Mouse (Mus musculus): ENCODE data around the gene 1700017B05Rik. TPM values are rescaled to one million over a fixed set of nuclear protein-coding genes. Genes with fewer than 3 reads are reported as not detected.

Gene 1700017B05Rik
- polyA plus RNA-seq, 1 experiment from 2014 or later = 39.1 TPM

- no peak overlapping the region for H3K4me3 ChIP-seq (ENCODE audit: inconsistent target)
- no peaks in the 10 kb centered on the region for H3K36me3 ChIP-seq (ENCODE audit: inconsistent target)
- no peak overlapping the region for H3K27ac ChIP-seq
- no peaks in the 10 kb centered on the region for H3K79me2 ChIP-seq (ENCODE audit: inconsistent target)
- WGBS (ENCODE audit: missing documents) = 92% methylated on average over 7 of the region's 7 CpGs
Measured at GRCm38 (mm10) chr9:57244106-57244685, 18.2 kb downstream of the 1700017B05Rik start.

GRCm38 (mm10) chr9:57242916-57243315, 19.5 kb downstream of the 1700017B05Rik start:
- Histone ChIP-seq H3K36me3 (ENCODE audit: inconsistent target) (no peaks in the 10 kb centered on the region), H3K4me3 (ENCODE audit: inconsistent target) (no peak overlapping the region), H3K27ac (no peak overlapping the region), H3K79me2 (ENCODE audit: inconsistent target) (no peaks in the 10 kb centered on the region)
- WGBS (ENCODE audit: missing documents) = 84% methylated on average over 3 of the region's 5 CpGs

- Histone ChIP-seq H3K36me3 (ENCODE audit: inconsistent target) (no peaks in the 10 kb centered on the region), H3K27ac (no peak overlapping the region), H3K4me3 (ENCODE audit: inconsistent target) (no peak overlapping the region), H3K79me2 (ENCODE audit: inconsistent target) (no peaks in the 10 kb centered on the region)
- WGBS (ENCODE audit: missing documents) = 92% methylated on average over 5 of the region's 5 CpGs
Measured at GRCm38 (mm10) chr9:57241111-57241510, 21.3 kb downstream of the 1700017B05Rik start.

GRCm38 (mm10) chr9:57238220-57238619, 24.2 kb downstream of the 1700017B05Rik start:
- no peak overlapping the region for H3K4me3 ChIP-seq (ENCODE audit: inconsistent target)
- no peaks in the 10 kb centered on the region for H3K36me3 ChIP-seq (ENCODE audit: inconsistent target)
- H3K27ac ChIP-seq = peak overlapping the region; percentile 25
- 50% methylated on average over 2 of the region's 2 CpGs for WGBS (ENCODE audit: missing documents)
- no peaks in the 10 kb centered on the region for H3K79me2 ChIP-seq (ENCODE audit: inconsistent target)

- Histone ChIP-seq H3K27ac (peak overlapping the region; percentile 25), H3K79me2 (ENCODE audit: inconsistent target) (no peaks in the 10 kb centered on the region), H3K4me3 (ENCODE audit: inconsistent target) (no peak overlapping the region), H3K36me3 (ENCODE audit: inconsistent target) (no peaks in the 10 kb centered on the region)
- WGBS (ENCODE audit: missing documents) = 80% methylated on average over 4 of the region's 5 CpGs
Measured at GRCm38 (mm10) chr9:57237705-57238104, 24.7 kb downstream of the 1700017B05Rik start.

- Histone ChIP-seq H3K4me3 (ENCODE audit: inconsistent target) (no peak within 1 kb of the TSS), H3K27ac (no peak within 1 kb of the TSS), H3K36me3 (ENCODE audit: inconsistent target) (no peaks in the 10 kb centered on the region), H3K79me2 (ENCODE audit: inconsistent target) (no peaks in the 10 kb centered on the region)
- 100% methylated on average over 2 of the region's 2 CpGs for WGBS (ENCODE audit: missing documents)
Measured at GRCm38 (mm10) chr9:57236256-57236655, 26.2 kb downstream of the 1700017B05Rik start, which contains the start of gene Trcg1. Trcg1 (plus strand) TSS chr9:57236556.

- WGBS (ENCODE audit: missing documents) = 7% methylated on average over 3 of the region's 3 CpGs
Measured at GRCm38 (mm10) chr9:57233767-57234166, 28.6 kb downstream of the 1700017B05Rik start.

GRCm38 (mm10) chr9:57233142-57233541, 29.3 kb downstream of the 1700017B05Rik start:
- no peaks in the 10 kb centered on the region for H3K79me2 ChIP-seq (ENCODE audit: inconsistent target)
- H3K36me3 ChIP-seq (ENCODE audit: inconsistent target) = no peaks in the 10 kb centered on the region
- H3K4me3 ChIP-seq (ENCODE audit: inconsistent target) = no peak overlapping the region
- WGBS (ENCODE audit: missing documents) = 42% methylated on average over 6 of the region's 6 CpGs
- H3K27ac ChIP-seq = peak overlapping the region; percentile 89

More at GRCm38 (mm10) chr9:57233767-57234166, 28.6 kb downstream of the 1700017B05Rik start:
- Histone ChIP-seq H3K27ac (peak overlapping the region; percentile 89), H3K79me2 (ENCODE audit: inconsistent target) (no peaks in the 10 kb centered on the region), H3K4me3 (ENCODE audit: inconsistent target) (no peak overlapping the region), H3K36me3 (ENCODE audit: inconsistent target) (no peaks in the 10 kb centered on the region)

GRCm38 (mm10) chr9:57232341-57232940, 30.0 kb downstream of the 1700017B05Rik start:
- Histone ChIP-seq H3K79me2 (ENCODE audit: inconsistent target) (no peaks in the 10 kb centered on the region), H3K27ac (peak overlapping the region; percentile 89), H3K4me3 (ENCODE audit: inconsistent target) (no peak overlapping the region), H3K36me3 (ENCODE audit: inconsistent target) (no peaks in the 10 kb centered on the region)
- 91% methylated on average over 5 of the region's 5 CpGs for WGBS (ENCODE audit: missing documents)

- H3K4me3 ChIP-seq (ENCODE audit: inconsistent target) = no peak overlapping the region
- 83% methylated on average over 8 of the region's 8 CpGs for WGBS (ENCODE audit: missing documents)
- peak overlapping the region; percentile 89; the same call in 1 of the 2 replicates for H3K27ac ChIP-seq
- H3K79me2 ChIP-seq (ENCODE audit: inconsistent target) = no peaks in the 10 kb centered on the region
- no peaks in the 10 kb centered on the region for H3K36me3 ChIP-seq (ENCODE audit: inconsistent target)
Measured at GRCm38 (mm10) chr9:57231536-57232255, 30.7 kb downstream of the 1700017B05Rik start.

- WGBS (ENCODE audit: missing documents) = 98% methylated on average over 9 of the region's 9 CpGs
- no peak overlapping the region for H3K27ac ChIP-seq
Measured at GRCm38 (mm10) chr9:57230146-57230783, 32.1 kb downstream of the 1700017B05Rik start.

GRCm38 (mm10) chr9:57229726-57230125, 32.7 kb downstream of the 1700017B05Rik start:
- no peak overlapping the region for H3K27ac ChIP-seq
- 90% methylated on average over 4 of the region's 4 CpGs for WGBS (ENCODE audit: missing documents)
- no peaks in the 10 kb centered on the region for H3K36me3 ChIP-seq (ENCODE audit: inconsistent target)
- no peaks in the 10 kb centered on the region for H3K79me2 ChIP-seq (ENCODE audit: inconsistent target)
- H3K4me3 ChIP-seq (ENCODE audit: inconsistent target) = no peak overlapping the region

More at GRCm38 (mm10) chr9:57230146-57230783, 32.1 kb downstream of the 1700017B05Rik start:
- H3K4me3 ChIP-seq (ENCODE audit: inconsistent target) = no peak overlapping the region
- no peaks in the 10 kb centered on the region for H3K79me2 ChIP-seq (ENCODE audit: inconsistent target)
- H3K36me3 ChIP-seq (ENCODE audit: inconsistent target) = no peaks in the 10 kb centered on the region

GRCm38 (mm10) chr9:57228186-57228585, 34.2 kb downstream of the 1700017B05Rik start:
- Histone ChIP-seq H3K79me2 (ENCODE audit: inconsistent target) (no peaks in the 10 kb centered on the region), H3K4me3 (ENCODE audit: inconsistent target) (no peak overlapping the region), H3K36me3 (ENCODE audit: inconsistent target) (no peaks in the 10 kb centered on the region), H3K27ac (no peak overlapping the region)
- WGBS (ENCODE audit: missing documents) = 23% methylated on average over 4 of the region's 4 CpGs

- Histone ChIP-seq H3K36me3 (ENCODE audit: inconsistent target) (no peaks in the 10 kb centered on the region), H3K27ac (no peak overlapping the region), H3K79me2 (ENCODE audit: inconsistent target) (no peaks in the 10 kb centered on the region), H3K4me3 (ENCODE audit: inconsistent target) (no peak overlapping the region)
- WGBS (ENCODE audit: missing documents) = 88% methylated on average over 4 of the region's 5 CpGs
Measured at GRCm38 (mm10) chr9:57227203-57227602, 35.2 kb downstream of the 1700017B05Rik start.
